Mouse (Mus musculus) liver (tissue): ENCODE measurements around the gene Rbm19.

Experiments used
- DNase-seq: peaks from one replicate; pipeline ENCODE4 v3.0.0-alpha.2; 2020; ENCODE audit warnings: mixed read lengths

Gene Rbm19

DNA sequence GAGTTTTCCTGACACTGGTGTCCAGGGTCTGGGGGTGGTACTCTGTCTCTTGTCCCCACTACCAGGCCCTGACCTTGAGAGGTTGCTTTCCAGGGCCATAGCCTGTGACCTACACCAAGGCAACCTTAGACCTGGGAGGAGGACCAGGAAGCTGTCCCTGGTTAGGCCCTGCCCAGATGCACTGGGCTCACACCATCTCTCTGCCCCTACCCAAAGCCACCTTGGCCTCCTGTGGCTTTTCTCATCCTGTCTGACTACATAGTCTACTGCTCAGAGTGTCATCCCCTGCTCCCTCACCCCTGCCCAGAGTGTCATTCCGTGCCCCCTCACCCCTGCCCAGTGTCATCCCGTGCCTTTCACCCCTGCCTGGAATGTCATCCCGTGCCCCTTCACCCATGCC, 19.6 kb downstream of the Rbm19 start:
- peak; percentile 56 for DNase-seq

DNA sequence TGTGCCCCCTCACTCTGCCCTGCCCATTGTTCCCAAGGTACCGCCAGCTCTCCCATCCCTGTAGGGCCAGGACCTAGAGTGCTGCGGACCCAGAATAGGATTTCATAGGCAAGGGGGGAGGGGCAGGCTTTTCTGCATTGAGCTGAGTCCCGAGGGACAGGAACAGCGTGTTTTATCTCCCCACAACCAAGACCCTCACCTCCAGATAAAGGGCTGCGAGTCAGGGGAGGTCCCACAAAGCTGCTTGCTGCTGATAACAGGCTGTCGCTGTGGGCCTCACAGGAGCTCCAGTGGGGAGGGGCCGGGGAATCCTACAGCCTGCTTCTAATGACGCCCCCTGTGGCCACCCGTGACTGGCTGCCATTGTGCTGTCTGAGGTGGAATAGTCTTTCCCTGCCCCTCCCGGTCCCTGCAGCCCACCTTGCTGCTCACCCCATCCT, 20.0 kb downstream of the Rbm19 start:
- DNase-seq, result peak; percentile 94

DNA sequence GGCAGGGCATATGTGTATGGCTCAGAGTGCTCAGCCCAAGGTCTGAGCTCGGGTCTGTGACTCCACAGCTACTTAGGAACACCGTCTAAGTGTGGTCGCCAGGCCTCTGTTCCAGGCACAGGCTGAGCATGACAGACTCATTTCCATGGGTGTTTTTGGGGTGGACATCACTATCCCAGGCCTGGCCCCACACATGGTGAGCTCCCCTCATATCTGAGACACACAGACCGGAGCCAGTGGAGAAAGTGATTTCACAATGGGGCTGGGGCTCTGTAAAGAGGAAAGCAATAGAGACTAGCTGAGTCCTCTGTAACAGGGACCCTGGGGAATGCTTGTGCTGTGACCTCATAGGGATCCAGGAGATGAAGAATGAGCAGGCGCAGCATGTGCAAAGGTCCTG, 20.8 kb downstream of the Rbm19 start:
- peak; percentile 77 for DNase-seq

DNA sequence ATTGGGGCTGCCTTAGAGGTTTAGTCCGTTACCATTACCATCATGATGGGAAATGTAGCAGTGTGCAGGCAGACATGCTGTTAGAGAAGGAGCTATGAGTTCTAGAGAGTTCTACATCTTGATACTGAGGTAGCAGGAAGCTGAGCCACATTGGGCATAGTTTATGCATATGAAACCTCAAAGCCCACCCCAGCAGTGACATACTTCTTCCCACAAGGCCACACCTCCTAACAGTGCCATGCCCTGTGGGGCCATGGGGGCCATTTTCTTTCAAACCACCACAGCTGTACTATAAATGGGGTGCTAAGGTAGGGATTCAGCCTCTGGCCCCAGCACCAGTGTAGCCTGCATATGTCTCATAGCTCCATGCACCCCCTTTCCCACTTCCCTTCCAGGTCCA, 21.6 kb downstream of the Rbm19 start:
- peak; percentile 30 for DNase-seq

DNA sequence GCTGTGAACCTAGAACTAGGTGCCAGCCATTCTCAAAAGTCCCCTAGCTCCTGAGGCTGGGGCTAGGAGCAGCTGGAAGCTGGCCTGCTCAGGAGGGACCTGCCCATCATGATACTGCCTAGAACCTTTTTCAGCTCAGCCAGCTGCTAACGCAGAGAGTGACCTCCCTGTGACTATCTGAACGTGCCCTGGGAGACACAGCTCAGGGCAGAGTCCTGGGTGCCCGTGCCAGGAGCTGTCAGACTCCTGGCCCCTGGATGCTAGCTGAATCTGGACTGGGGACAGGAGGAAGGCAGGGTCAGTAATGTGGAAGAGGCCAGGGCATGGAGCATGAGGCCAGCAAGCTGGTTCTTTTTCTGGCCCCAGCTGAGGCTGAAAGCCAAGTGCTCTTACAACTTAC, 22.1 kb downstream of the Rbm19 start:
- DNase-seq, result peak; percentile 42

DNA sequence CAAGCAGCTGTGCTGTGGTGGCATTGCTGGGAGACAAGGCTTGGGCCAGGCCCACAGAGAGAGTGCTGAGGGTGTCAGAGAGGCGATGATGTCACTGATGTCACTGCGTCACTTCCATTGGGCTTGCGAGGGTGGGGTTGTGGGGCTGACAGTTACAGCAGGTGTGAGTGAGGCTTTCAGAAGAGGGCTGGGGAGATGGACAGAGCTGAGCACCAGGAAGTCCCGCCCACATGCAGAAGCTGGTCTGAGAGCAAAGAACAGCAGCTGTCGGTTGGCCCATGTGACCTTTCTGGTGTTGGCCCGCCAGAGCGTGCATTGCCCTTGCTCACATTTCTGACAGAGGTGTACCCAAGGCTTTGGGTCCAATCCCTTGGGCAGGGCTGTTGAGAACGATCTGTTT, 23.0 kb downstream of the Rbm19 start:
- peak; percentile 71 for DNase-seq

DNA sequence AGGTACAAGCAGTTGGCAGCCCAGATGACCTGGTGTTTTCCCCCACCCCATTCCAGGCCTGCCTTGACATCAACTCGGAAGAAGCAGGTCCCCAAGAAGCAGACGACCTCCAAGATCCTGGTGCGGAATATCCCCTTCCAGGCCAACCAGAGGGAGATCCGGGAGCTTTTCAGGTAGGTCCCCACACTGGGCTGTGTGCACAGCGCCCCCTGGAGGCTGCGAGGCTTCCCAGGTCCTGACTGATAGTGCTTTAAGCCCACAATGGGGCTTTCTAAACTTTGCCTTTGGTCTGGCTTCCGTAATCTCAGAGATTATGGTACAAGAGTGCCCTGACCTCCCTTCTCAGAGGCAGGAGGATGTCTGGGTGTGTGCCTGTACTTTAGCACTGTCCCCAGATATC, 27.7 kb downstream of the Rbm19 start:
- DNase-seq, result peak; percentile 79

DNA sequence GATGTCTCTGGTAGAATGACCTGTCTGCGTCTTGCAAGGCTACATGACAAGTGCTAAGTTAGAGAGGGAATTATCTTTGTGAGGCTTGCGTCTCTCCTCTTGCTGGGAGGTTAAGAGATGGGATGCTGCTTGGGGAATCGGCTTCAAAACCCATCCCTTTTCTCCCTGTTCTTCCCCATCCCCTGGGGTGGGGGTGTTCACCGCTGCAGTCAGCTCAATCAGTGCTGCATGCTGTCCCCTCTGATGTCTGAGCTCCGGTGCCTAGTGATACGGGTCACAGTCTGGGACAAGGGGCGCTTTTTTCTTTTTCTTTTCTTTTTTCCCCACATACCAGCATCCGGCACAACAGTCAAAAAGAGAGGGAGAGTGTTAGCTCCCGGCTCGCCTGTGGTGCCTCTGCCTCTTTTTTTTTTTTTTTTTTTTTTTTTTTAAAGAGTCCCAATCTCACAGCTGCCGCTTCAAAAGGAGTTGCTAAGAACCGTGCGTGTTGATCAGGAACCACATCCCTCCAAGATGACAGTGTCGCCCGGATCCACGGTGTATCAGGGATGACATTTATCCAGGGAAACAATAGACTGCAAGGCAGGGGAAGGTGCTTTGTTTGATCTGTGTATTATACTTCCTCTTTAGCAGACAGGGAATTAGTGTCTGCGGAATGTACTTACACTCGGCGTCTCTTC, 29.2 kb downstream of the Rbm19 start:
- no peak for DNase-seq

DNA sequence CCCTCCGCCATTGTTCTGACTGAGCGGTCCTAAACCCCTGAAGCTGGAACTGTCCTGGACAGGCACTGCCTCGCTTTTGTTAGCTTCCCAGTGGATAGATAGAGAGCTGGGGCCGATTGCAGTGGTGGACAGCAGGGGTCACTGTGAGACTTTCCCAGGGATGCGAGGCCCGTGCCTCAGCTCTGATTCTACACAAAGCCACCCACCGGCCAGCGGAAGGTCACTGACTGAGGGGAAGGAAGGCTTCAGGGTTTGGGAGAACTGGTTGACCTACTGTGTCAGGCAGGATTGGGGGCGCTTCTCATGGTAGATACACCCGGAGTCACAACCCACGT, 29.8 kb downstream of the Rbm19 start:
- peak; percentile 37 for DNase-seq

DNA sequence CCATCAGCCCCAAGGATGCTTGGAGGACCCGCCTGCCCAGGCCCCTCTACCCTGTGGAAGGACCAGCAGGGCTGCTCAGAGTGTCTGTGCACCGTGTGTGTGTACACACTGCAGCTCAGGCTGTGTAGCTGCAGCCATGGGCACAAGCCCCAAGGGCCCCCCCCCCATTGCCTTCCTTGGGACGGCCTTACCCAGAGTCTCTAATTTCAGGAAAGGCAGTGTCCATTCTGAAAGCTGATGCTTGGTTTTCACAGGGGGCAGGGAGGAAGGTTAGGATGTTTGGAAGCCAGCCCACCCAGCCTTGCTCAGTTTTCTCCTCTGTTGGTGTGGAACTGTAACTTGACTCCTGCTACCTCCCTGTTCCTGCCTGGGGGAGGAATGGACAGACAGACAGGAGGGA, 30.6 kb downstream of the Rbm19 start:
- DNase-seq, result no peak

DNA sequence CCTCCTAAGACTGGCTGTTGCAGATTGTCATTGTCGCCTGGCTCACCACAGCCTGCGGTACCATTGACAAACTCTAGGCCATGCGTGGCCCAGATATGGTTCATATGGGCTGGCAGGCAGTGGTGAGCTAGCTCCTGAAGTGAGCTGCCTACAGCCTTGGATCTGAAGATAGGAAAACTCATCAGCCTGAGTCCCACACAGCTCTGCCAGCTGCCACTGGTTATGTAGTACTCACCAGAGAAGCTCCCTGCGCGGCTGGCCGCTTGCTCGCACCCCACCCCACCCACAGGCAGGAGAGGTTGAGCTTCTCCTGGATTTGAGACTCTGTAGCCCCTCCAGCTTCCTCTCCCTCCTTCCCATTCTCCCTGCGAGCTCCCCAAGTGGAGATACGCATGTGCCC, 32.0 kb downstream of the Rbm19 start:
- no peak for DNase-seq

DNA sequence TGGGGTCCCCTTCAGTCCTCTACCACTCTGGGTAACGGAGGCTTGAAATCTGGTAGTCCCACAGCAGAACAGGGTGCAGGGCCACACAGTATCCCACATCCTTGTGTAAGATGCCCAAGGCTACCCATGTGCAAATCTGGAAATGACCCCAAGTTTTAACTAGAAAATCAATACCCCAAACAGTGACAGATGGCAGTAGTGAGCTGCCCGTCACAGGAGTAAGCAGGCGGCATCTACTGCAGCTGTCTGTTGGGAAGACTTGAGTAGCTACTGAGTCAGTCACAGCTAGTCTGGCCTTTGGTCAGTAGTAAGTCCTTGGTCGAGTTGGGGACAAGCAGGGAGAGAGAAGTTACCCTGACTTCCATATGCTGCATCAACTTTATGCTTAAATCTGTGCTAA, 34.9 kb downstream of the Rbm19 start:
- no peak for DNase-seq

DNA sequence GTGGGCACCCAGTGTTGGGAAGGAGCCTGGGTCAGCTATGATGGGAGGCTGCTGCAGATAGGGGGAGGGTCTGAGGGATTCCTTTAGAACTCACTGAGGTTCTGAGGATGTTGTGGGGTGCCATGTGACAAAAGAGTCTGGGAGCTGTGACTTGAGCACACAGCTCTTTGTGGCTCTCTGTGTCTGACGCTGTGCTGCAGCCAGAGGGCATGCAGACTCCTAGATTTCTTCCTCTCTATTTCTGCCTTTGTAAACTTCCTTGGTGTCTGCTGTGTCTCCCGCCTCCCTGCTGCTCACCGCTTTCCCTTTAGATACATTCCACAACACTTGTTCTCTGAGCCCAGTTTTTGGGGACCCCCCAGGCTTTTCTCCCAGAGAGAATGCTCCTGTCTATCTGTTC, 36.9 kb downstream of the Rbm19 start:
- no peak for DNase-seq

DNA sequence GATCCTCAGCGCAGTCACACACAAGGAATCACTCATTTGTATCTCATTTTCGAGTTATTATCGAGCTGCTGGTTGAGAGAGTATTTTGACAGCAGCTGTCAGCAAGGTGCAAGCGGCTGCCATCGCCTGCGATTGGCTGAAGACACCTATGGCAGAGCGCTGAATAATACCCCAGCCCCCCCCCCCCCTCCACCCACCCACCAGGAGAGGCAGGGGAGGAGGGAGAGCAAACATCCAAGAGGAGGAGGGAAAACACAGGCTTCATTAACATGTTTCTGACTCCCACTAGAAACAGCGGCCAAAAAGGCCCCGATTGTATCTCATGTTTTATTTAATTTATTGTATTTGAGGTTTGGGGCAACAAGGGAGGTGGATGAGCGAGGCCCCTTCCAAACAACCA, 39.4 kb downstream of the Rbm19 start:
- no peak for DNase-seq

DNA sequence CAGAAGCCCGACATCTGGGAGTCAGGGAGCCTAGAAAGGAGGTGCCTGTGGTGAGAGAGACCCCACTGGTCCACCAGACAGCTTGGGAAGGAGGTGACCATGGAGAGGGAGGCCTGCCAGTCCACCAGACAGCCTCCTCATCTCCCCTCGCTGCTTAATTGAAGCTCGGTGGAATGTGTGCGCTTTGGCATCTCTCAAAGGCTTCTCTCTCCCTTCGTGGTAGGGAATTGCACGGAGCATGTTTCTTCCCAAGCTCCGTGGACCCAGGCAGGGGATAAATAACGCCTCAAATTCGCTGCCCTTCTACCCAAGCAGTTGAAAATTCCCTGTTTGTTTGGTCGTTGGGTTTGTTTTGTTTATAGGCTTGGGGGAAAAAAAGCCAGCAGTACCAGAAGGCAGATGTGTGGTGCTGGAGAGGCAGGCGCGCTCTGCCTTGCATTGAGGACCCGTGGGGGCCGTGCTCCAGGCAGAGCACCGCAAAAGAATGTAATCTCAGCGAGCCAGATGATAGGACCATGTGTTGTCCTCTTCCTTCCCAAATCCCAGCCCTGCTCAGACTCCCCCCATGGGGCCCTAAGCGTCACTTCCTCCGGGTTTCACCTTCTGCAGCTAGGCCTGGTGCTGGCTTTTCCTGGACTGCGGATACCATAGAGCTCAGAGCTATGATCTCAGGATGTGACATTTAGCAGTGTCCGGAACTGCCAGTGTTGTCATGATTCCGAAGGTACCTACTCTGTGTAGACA, 40.1 kb downstream of the Rbm19 start:
- no peak for DNase-seq

DNA sequence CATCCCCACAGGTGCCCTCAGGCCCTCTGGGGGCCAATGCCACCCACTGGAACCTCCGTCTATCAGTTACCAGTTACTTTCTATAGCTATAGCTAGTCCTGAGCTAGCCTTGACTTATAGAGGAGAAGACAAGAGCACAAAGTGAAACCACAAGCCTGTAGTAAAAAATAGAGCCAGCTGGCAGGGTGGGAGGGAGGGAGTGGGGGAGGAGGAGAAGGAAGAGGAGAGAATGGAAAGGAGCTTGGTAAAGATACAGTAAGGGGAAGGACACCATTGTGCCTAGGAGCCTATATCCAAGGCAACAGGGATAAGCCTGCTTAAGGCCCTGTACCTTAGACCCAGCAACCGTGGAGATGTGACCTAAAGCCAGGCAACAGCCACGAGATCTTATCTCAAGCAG, 40.9 kb downstream of the Rbm19 start:
- no peak for DNase-seq

DNA sequence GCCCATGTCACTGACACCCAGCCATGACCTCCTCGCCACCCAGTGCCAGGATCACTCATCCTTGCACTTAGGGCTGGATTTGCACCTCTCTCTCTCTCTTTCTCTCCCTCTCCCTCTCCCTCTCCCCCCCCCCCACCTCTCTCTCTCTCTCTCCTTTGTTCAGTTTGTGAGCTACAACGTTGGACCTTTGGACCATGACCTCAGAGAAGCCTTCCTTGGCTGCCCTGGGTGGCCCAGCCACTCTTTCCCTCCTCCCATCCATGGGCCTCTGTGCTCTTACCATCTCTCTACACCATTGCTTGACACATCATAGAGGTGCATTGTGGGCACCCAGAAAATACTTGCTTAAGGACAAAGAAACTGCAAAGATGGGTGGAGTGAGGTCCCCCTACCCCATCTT, 42.2 kb downstream of the Rbm19 start:
- DNase-seq, result no peak

DNA sequence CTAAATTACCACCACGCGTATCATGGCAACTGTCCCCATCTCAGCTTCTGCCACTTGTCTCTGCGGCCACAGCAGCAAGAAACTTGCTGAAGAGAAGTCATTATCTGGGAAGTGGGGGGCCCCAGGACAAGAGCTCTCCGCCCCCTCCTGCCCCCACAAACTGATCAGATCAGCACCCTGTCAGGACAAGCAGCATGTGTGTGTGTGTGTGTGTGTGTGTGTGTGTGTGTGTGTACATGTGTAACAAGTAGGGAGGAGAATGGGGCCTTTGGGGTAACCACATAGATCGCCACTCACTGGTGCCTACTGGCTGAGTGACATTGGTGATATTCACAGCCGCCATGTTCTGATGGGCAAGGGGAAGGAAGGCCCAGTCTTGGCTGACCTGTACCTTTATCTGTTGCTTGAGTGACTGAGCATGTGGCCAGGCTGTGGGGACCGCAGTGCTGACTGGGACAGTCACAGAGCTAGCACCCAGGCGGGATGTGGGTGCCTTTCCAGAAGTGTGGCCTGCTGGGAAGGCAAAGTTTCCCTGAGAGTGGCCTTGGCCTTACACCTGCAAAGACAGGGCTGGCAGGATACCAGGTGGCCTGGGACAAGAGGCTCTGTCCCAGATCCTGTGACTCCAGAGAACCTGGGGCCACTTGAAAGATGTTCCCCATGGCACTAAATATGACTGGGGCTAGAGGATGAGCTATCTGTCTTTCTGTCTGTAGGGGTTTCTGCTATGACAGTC, 44.8 kb downstream of the Rbm19 start:
- peak; percentile 50 for DNase-seq

DNA sequence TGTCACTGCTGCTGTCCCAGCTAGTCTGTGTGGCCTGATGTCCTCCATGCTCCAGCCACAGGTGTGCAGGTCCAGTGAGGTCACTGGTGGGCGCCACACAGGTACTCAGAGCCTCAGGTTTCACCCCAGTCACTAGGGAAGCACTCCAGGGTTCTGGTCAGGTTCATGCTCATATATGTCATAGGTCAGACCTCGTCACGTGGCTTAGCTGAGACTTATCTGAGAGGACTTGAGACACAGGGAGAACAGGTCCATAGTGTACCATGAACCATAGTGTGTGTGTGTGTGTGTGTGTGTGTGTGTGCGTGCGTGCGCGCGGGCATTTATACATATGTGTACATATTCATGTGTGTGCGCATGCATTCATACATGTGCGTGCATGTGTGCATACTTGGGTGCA, 46.4 kb downstream of the Rbm19 start:
- no peak for DNase-seq

DNA sequence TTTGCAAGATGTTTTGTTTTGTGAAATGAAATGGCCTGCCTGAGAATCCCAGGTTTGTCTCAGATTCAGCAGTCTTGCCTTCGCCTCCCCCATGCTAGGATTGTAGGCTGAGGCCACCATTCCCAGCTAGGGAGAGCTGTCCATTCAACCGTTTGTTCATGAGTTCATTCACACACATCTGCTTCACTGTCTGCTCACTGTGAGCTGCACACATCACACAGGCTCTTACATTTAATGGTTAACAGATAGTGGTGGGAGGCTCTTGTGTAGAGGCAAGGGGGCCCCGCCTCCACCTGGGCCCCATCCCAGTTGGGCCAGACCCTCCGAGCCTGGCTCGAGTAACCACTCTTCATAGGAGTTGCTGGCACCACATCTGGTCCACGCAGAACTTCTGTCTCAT, 47.2 kb downstream of the Rbm19 start:
- DNase-seq, result no peak

DNA sequence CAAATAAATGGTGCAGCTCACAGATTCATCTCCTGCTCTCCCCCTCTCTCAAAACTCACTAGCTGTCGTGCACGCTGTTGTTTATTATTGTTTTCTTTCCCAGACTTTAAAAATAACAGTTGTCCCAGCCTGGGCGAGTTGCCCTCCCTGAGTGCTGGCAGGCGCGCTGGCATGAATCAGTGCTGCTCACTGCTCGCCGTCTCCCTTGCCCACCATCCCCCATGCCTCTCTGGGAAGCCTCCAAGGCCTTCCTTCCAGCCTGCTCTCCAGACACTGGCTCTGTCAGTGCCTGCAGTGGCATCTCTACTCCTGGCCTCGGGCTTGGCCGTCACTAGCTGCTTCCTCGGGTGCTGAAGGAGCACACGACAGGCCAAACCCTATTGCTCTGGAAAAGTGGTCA, 48.2 kb downstream of the Rbm19 start:
- DNase-seq, result no peak

DNA sequence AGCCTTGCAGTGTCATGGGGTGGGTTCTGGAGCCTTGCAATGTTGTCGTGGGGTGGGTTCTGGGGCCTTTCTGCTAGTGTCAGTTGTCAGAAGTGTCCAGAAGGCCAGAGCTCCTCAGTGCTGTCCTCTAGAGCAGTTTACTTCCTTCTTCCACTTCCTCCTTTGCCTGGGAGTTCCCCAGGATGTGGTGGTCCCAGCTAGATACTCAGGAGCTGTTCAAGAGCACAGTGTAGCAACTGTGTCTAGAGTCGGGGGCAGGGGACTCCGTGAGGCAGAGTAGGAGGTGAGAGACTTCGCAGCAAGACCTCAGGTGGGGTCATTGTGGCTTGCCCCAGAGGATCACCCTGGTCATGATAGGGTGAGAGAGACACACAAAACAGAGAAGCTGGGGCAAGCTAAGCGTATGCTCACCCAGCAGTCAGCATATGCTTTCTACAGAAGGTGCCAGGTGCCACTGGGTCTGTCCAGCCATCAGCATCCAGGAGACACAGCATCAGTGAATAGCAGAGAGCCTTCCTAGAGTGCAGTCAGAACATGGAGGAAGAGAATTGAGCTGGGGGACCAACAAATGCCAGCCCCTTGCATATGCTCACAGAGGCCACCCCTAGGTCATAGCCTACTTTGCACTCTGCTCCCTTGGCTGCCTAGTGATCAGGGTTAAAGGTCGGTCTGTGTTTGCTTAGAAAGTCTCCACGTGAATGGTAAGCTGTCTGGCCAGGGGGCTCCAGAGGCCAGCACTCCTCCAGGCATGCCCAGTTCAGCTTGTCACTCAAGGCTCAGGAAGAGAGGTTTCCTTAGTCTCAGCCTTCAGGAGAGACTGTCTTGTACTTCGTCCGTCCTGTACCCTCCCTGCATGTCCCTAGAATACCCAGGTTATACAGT, 49.0 kb downstream of the Rbm19 start:
- DNase-seq, result no peak

DNA sequence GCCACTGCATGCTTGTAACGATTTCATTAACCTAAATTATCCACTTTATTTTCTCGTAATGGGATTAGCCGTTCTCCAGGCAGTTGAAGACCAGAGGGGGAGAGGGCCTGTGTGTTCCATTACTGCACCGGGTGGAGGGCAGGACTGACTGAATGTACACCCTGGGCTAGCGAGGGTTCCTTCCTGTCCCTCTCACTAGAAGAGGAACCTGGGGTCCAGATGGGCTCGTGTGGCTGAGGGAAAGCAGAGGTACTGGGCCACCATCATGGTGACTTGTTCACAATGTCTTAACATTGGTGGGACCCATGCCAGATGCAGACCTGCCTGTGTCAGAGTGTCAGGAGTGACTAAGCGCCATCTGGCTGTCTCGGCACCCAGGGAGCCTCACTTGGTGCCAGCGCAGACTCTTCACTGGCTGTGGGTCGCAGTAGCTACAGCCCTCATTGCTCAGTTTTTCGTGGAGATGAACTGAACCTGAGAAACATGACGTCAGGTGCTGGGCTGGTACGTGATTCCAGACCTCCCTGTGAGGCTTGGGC, 51.6 kb downstream of the Rbm19 start:
- DNase-seq, result no peak
